Comparison of ENCODE assay signal across 9 mouse cellular contexts in genomic region chr2:94407441-94407840, GRCm38 (mm10). TPM values are rescaled to one million over a fixed set of nuclear protein-coding genes. Genes with fewer than 3 reads are reported as not detected.
A peak's percentile ranks its signal among the peaks of the same experiment; 100 is the strongest.
DNase-seq lines count a peak whose midpoint lies in the region; ATAC-seq lines count a peak whose summit lies in the region.
"Had no signal": no experiment of that assay in that cellular context is flagged by ENCODE, and none has a peak within 500 bp of the region (broad histone marks: within the 10 kb centered on the region; RNA-seq: fewer than 3 reads in every experiment).

No protein-coding gene starts in this region.

- no peak overlapping the region for H3K27ac ChIP-seq in heart, embryonic 16.5 days (ENCODE audit: low read length)
- peak overlapping the region; percentile 98 for H3K27ac ChIP-seq in hindbrain, embryonic 10.5 days
- peak overlapping the region; percentile 97; the same call in 1 of the 2 replicates for H3K27ac ChIP-seq in midbrain, embryonic 10.5 days (replicated peaks)

- H3K9ac ChIP-seq in heart, embryonic 16.5 days (ENCODE audit: low read length), result peak overlapping the region; percentile 90

- WGBS in heart, embryonic 16.5 days, result 31% methylated on average over 3 of the region's 3 CpGs
- 37% methylated on average over 3 of the region's 3 CpGs for WGBS in hindbrain, embryonic 10.5 days
- 40% methylated on average over 3 of the region's 3 CpGs for WGBS in midbrain, embryonic 10.5 days

- no peaks in the 10 kb centered on the region for H3K27me3 ChIP-seq in heart, embryonic 16.5 days (ENCODE audit: control insufficient read depth, insufficient read depth, low read length)
- no peaks in the 10 kb centered on the region for H3K27me3 ChIP-seq in hindbrain, embryonic 10.5 days (ENCODE audit: insufficient read depth, poor library complexity, severe bottlenecking)
- no peaks in the 10 kb centered on the region for H3K27me3 ChIP-seq in midbrain, embryonic 10.5 days (ENCODE audit: low read depth, poor library complexity, severe bottlenecking)
- H3K27me3 ChIP-seq: Patski had no signal

- no peaks in the 10 kb centered on the region for H3K9me3 ChIP-seq in heart, embryonic 16.5 days (replicated peaks; ENCODE audit: control insufficient read depth, low read length)
- no peaks in the 10 kb centered on the region for H3K9me3 ChIP-seq in hindbrain, embryonic 10.5 days
- no peaks in the 10 kb centered on the region for H3K9me3 ChIP-seq in midbrain, embryonic 10.5 days (replicated peaks)

- ATAC-seq in heart, embryonic 16.5 days (replicated peaks; ENCODE audit: extremely low read depth, insufficient read depth, low FRiP score), result no peak
- no peak for ATAC-seq in erythroid progenitor cell, adult 5-6 weeks (replicated peaks; ENCODE audit: low FRiP score, poor library complexity, severe bottlenecking)
- ATAC-seq: Patski had no signal

- no peak for DNase-seq in heart, adult 11 months
- peak; percentile 19 for DNase-seq in MN1 (ENCODE audit: low spot score)
- DNase-seq in hindbrain, embryonic 10.5 days (ENCODE audit: low spot score), result no peak
- no peak for DNase-seq in midbrain, embryonic 10.5 days (ENCODE audit: low spot score)
- no peak for DNase-seq in gastrocnemius, adult 18-20 months (ENCODE audit: low spot score)
- DNase-seq in spleen, postnatal 36 days (ENCODE audit: low spot score in 2 of 2), result no peak

- H3K4me1 ChIP-seq in heart, embryonic 16.5 days (ENCODE audit: control insufficient read depth, insufficient read depth, low read length), result peaks cover 23% of the 10 kb centered on the region
- H3K4me1 ChIP-seq in hindbrain, embryonic 10.5 days (replicated peaks), result peaks cover 29% of the 10 kb centered on the region
- peaks cover 30% of the 10 kb centered on the region for H3K4me1 ChIP-seq in midbrain, embryonic 10.5 days

- H3K36me3 ChIP-seq in heart, embryonic 16.5 days (ENCODE audit: control insufficient read depth, insufficient read depth), result peaks cover 10% of the 10 kb centered on the region
- H3K36me3 ChIP-seq in hindbrain, embryonic 10.5 days, result peaks cover 29% of the 10 kb centered on the region
- H3K36me3 ChIP-seq in midbrain, embryonic 10.5 days, result peaks cover 27% of the 10 kb centered on the region

- peak overlapping the region; percentile 87 for H3K4me2 ChIP-seq in heart, embryonic 16.5 days (ENCODE audit: low read depth, low read length)

- peak overlapping the region; percentile 84 for H3K4me3 ChIP-seq in heart, embryonic 16.5 days (ENCODE audit: low read length)
- peak overlapping the region; percentile 87 for H3K4me3 ChIP-seq in hindbrain, embryonic 10.5 days
- H3K4me3 ChIP-seq in midbrain, embryonic 10.5 days, result peak overlapping the region; percentile 98

RNA-seq across cellular contexts. Expression of gene Ttc17, which starts 1.0 kb away (rescaled TPM):
- polyA plus RNA-seq in heart, embryonic 16.5 days (2015; fragmentation: Nextera tagmentation; extraction: Ambion mirVana), result 16.9 and 17.5 TPM in 2 replicates
- 13.4 and 13.9 TPM in 2 replicates for polyA plus RNA-seq in hindbrain, embryonic 10.5 days (2016; fragmentation: Nextera tagmentation; extraction: Ambion mirVana)
- 12.1 and 15.5 TPM in 2 replicates for polyA plus RNA-seq in midbrain, embryonic 10.5 days (2016; fragmentation: Nextera tagmentation; extraction: Ambion mirVana)
- total RNA-seq in erythroid progenitor cell, adult 5-6 weeks (2015; ENCODE audit: low replicate concordance), result 11.3 and 13.7 TPM in 2 replicates
- total RNA-seq in erythroid progenitor cell, adult 5-6 weeks (2017; ENCODE audit: low replicate concordance), result 12.4 and 17.5 TPM in 2 replicates
- total RNA-seq in gastrocnemius, adult 18-20 months (2021), result 10 to 100 TPM; 21.0 to 21.8 TPM

RNA-seq across cellular contexts. Expression of gene Api5, which starts 30.5 kb away (rescaled TPM):
- polyA plus RNA-seq in heart, embryonic 16.5 days (2015; fragmentation: Nextera tagmentation; extraction: Ambion mirVana), result 84.0 and 90.2 TPM in 2 replicates
- 161 and 220 TPM in 2 replicates for polyA plus RNA-seq in hindbrain, embryonic 10.5 days (2016; fragmentation: Nextera tagmentation; extraction: Ambion mirVana)
- 222 and 230 TPM in 2 replicates for polyA plus RNA-seq in midbrain, embryonic 10.5 days (2016; fragmentation: Nextera tagmentation; extraction: Ambion mirVana)
- total RNA-seq in erythroid progenitor cell, adult 5-6 weeks (2015; ENCODE audit: low replicate concordance), result 73.2 and 98.1 TPM in 2 replicates
- total RNA-seq in erythroid progenitor cell, adult 5-6 weeks (2017; ENCODE audit: low replicate concordance), result 65.7 and 78.7 TPM in 2 replicates
- 10 to 100 TPM; 16.6 to 19.8 TPM for total RNA-seq in gastrocnemius, adult 18-20 months (2021)
